Mouse (Mus musculus): ENCODE measurements around the gene Arpc5.

GRCm38 (mm10) chr1:152791269-152791668 is 24.9 kb downstream of the Arpc5 start:
- TF ChIP-seq POLR2A (IDR thresholded peaks at IDR 0.05; ENCODE audit: low read depth, low read length) (no peak), CTCF (IDR thresholded peaks at IDR 0.05; ENCODE audit: borderline replicate concordance, insufficient read depth, low read length) (no peak)
